Mouse (Mus musculus) hindlimb bud, embryonic 11.5 days (tissue): Measurements from ENCODE around the gene Ulk2.

ENCODE experiments used
- DNase-seq: peaks from one replicate; pipeline ENCODE4 v3.0.0-alpha.2; 2012; ENCODE audit warnings: low read depth, low spot score; ENCODE audit errors: extremely low spot score

The Ulk2 gene

GRCm38 (mm10) chr11:61761584-61762407, 93.1 kb downstream of the Ulk2 start, which contains the start of gene Prpsap2:
Prpsap2 (minus strand) TSS chr11:61762088.
- peak; percentile 82 for DNase-seq

DNA sequence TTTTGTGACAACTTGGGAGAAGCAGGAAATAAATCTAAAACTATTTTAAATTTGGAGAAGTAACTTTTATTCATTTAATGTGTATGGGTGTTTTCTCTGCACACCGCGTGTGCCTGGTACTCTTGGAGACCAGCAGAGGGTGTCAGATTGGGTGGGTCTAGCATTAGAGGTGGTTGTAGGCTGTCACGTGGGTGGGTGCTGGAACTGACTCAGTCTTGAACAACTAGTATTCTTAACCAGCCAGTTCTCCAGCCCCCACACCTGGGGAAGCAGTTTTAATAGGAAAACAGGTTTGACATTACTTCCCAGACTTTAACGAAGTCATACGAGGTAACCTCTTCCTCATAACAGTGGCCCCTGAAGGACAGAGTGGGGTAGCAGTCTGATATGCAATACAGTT, 94.4 kb downstream of the Ulk2 start:
- no peak for DNase-seq

DNA sequence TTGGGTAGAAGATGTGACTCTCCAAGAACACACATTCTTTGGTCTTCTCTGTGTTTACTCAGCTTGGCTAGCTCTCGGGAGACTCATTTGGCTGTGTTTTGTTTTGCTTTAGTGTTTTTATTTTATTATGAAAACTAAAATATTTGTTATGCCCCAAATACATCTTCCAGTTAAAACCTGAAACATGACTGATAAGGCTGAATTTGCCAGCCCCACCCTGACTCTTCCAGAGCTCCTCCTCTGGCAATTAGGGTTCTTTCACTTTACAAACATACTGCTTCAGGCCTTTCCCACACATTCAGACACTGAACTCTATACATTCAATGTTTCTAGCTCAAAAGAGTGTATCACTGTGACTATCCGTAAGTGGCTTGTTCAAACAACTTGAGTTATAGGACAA, 97.7 kb downstream of the Ulk2 start:
- DNase-seq: no peak

- DNase-seq: no peak
Measured at GRCm38 (mm10) chr11:61751612-61752011, 103.3 kb downstream of the Ulk2 start.

DNA sequence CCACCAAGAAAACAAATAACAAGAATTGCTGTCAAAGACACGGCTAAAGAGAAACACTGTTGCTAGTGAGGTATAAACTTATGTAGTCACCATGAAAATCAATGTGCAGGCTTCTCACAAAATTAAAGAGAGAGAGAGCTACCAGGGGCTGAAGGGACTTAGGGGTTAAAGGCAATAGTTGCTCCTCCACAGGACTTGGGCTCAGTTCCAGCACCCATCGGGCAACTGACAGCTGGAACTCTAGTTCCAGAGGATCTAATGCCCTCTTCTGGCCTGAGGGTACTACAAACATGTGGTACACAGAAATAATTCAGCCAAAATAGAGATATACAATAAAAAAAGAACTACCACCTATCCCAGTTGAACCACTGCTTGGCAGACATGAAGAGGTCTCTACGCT, 107.7 kb downstream of the Ulk2 start:
- DNase-seq: no peak

DNA sequence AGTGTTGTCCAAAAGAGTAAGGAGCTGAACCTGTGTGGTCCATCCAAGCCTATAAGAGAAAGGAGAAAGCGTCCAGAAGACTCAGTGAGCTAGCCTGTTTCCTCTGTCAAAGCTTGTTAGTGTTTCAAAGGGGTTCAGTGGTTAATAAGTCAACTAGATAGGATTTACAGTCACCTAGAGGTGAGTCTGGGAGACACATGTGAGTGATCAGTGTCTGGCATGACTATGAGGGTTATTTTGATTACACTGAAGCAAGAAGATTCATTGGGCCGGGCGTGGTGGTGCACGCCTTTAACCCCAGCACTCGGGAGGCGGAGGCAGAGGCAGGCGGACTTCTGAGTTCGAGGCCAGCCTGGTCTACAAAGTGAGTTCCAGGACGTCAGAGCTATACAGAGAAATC, 109.1 kb downstream of the Ulk2 start:
- no peak for DNase-seq

- no peak for DNase-seq
Measured at GRCm38 (mm10) chr11:61744460-61744859, 110.4 kb downstream of the Ulk2 start.

- no peak for DNase-seq
Measured at GRCm38 (mm10) chr11:61743768-61744167, 111.1 kb downstream of the Ulk2 start.

GRCm38 (mm10) chr11:61740500-61740899, 114.4 kb downstream of the Ulk2 start:
- no peak for DNase-seq

- no peak for DNase-seq
Measured at GRCm38 (mm10) chr11:61737290-61737689, 117.6 kb downstream of the Ulk2 start.

- no peak for DNase-seq
Measured at GRCm38 (mm10) chr11:61732672-61733071, 122.2 kb downstream of the Ulk2 start.

DNA sequence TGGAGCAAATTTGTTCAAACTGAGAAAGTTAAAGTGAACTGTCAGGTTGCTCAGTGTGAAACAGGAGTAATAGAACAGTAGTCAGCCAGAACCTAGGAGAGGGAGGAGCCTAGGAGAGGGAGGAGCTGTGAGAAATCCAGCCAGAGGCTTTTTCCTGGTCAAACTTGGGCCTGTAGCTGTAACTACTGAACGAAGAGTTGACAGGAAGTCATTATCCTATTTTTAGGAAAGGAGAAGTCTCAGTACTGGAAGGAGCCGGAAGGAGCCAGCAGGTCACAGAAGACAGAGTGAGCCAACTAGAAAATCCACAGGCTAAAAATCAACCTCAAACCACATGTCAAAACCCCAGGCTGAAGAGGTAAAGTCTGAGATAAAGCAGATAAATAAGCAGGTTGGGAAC, 126.8 kb downstream of the Ulk2 start:
- DNase-seq: no peak
